Mouse (Mus musculus) bone marrow macrophage, adult 2 months (primary cell): ENCODE measurements around the gene Kmt2b.

ENCODE experiments used
- CTCF ChIP-seq: IDR thresholded peaks from 2 replicates; pipeline ENCODE4 v1.5.1; 2012; ENCODE audit warnings: low read depth, mild to moderate bottlenecking, low read length, moderate library complexity
- POLR2A ChIP-seq: IDR thresholded peaks from 2 replicates; pipeline ENCODE4 v1.6.1; 2012; ENCODE audit warnings: mild to moderate bottlenecking, low read depth, low read length, borderline replicate concordance

GRCm38 (mm10) chr7:30520396-30520795 is 68.1 kb downstream of the Kmt2b start:
- TF ChIP-seq POLR2A (no peak), CTCF (no peak)
